Mouse (Mus musculus): ENCODE data around the gene Ndc80. TPM values are rescaled to one million over a fixed set of nuclear protein-coding genes. Genes with fewer than 3 reads are reported as not detected.

Ndc80 gene
- total RNA-seq, 2 experiments from 2014 or later, result 0.45 to 0.47 TPM

DNA sequence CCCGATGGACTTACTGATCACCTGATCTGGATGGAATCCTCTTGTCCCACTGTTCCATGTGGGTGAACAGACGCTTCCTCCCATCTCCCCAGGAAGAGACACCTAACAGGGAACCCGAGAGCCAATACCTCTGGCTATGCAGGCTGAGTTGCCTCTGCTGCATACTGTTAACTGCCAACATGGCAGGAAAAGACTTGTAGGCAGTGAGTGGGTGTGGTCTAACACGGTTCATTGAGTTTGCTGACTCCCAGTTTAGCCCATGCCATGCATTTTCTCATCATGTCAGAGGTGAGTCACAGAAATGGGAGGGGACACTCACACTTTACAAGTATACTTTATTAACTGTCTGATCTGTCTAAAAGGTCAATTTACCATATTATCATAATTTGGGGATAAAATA lies 30.9 kb downstream of the Ndc80 start:
- intact Hi-C loops (cut with DNase I), result no loop called here
- Histone ChIP-seq H3K4me3 (no peak overlapping the region), H3K27ac (no peak overlapping the region)
- no peak for TF ChIP-seq CTCF (IDR thresholded peaks at IDR 0.05)
- DNase-seq (ENCODE audit: extremely low spot score in 1 of 2, low spot score in 2 of 2), result no peak

DNA sequence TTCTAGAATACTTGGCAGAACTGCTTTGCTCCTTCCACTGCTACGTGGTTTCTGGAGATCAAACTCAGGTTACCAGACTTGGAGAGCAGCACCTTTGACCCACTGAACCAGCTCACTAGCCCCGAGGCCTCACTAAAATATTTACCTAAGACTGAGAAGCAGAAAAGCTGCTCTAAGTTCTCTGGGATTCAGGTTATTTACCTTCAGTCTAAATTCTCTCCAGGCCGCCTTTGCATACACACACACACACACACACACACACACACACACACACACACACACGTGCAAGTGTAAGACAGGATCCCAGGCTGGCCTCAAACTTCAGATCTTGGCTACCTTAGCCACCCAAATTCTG lies 35.3 kb downstream of the Ndc80 start:
- intact Hi-C loops (cut with DNase I), result no loop called here
- Histone ChIP-seq H3K4me3 (no peak overlapping the region), H3K27ac (no peak overlapping the region)
- DNase-seq (ENCODE audit: extremely low spot score in 1 of 2, low spot score in 2 of 2), result no peak
- no peak for TF ChIP-seq CTCF (IDR thresholded peaks at IDR 0.05)

DNA sequence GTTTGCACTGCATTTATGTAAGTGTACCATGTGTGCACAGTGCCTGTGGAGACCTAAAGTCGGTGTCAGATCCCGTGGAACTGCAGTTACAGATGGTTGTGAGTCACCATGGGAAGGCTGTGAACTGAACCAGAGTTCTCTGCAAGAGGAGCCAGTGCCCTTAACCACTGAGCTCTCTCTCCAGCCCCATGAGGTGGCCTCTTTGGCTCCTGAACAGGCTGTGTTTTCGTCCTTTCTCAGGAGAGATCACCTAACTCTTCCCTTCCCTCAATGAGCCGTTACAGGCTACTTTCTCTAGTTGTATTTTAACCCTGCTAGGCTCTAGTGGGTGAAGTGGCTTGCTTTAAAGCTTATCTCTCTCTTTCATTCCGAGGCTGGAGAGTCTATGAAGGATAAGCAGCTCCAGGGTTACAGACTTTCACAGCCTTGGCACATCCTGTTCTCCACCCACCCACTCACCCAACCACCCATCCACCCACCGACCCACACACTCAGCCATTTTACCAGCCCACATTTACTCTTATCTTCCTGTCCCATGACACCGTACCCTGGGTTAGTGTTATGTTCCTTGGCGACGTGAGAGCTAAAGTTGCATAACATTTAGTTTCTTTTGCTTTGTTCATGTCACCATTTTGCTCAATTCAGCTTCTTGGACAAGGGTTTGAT lies 35.9 kb downstream of the Ndc80 start:
- TF ChIP-seq CTCF (IDR thresholded peaks at IDR 0.05), result no peak
- intact Hi-C loops (cut with DNase I), result no loop called here
- H3K27ac ChIP-seq, result no peak overlapping the region
- H3K4me3 ChIP-seq, result no peak overlapping the region
- no peak for DNase-seq (ENCODE audit: extremely low spot score in 1 of 2, low spot score in 2 of 2)

DNA sequence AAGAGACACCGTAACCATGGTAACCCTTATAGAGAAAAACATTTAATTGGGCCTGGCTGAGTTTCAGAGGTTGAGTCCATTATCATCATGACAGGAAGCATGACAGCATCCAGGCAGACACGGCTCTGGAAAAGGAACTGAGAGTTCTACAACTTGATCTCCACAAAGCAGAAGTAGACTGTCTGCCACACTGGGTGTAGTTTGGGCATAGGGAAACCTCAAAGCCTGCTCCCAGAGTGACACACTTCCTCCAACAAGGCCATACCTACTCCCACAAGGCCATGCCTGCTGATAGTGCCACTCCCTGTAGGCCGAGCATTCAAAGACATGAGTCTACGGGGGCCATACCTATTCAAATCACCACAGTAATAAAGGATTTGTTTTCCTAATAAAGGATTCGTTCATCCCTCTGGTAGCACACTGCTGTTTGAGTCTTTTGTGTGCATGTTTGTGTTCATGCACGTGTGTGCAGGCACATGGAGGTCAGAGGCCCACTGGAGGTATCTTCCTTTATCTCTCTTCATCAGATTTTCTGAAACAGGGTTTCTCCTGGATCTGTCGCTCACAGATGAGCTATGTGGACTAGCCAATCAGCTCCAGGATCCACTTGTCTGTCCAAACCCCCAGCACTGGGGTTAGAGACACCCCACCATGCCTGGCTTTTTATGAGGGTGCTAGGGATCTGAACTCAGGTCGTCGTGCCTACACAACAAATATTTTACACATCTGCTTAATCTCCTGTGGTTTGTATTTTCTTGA lies 36.8 kb downstream of the Ndc80 start:
- intact Hi-C loops (cut with DNase I), result no loop called here
- Histone ChIP-seq H3K27ac (no peak overlapping the region), H3K4me3 (no peak overlapping the region)
- DNase-seq (ENCODE audit: extremely low spot score in 1 of 2, low spot score in 2 of 2), result no peak
- no peak for TF ChIP-seq CTCF (IDR thresholded peaks at IDR 0.05)

DNA sequence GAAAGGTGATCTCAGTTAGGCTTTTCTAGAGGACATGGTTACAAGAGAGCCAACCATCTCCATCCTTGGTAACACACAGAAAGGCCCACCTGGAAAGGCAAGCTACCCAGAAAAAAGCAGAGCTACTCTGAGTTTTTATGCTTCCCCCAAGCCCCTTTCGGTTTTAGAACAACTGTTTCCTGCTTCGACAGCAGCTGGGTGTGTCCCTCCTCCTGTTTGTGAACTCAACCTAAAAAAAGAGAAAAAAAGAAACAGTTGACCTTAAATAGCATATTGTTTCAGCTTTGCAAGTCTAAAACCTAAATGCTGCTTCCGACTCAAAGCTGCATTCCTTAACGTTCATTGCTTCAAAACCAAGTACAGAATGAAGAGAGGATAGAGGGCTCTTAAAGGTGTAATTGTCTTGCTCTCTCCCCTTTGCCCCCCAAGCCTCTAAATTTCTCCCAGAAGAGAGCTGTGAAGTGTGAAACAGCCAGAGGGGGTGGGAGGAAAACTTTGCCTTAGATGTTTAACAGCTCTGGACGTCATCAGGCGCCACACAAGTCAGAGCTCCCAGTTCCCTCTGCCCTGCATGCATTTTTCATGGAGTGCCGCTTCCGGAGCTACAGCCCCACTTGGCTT lies 40.3 kb downstream of the Ndc80 start:
- TF ChIP-seq CTCF (IDR thresholded peaks at IDR 0.05), result no peak
- Histone ChIP-seq H3K4me3 (peak overlapping the region; percentile 9), H3K27ac (peak overlapping the region; percentile 75)
- intact Hi-C loops (cut with DNase I), result no loop called here
- DNase-seq (ENCODE audit: extremely low spot score in 1 of 2, low spot score in 2 of 2), result no peak

DNA sequence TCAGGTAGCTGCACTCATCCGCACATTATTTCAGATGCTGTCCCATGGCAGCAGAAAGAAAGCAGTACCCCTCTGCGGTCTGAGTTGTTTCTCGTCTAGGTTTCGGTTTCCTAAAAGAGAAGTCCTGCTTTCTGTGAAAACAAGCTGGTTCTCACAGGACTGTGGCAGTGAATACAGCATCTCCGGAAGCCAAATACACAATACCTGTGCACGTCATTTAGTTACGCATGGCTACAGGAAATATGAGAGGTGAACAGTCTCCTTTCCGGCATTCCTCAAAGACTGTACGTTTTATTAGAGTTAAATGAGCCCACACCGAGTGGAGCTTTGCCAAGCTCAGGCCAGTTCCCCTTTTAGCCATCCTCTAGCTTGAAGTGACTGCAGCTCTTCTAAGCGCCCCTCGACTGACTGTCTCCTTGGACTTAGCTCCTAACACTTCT lies 40.8 kb downstream of the Ndc80 start:
- intact Hi-C loops (cut with DNase I), result no loop called here
- no peak for DNase-seq (ENCODE audit: extremely low spot score in 1 of 2, low spot score in 2 of 2)
- Histone ChIP-seq H3K27ac (peak overlapping the region; percentile 75), H3K4me3 (peak overlapping the region; percentile 9)
- TF ChIP-seq CTCF (IDR thresholded peaks at IDR 0.05), result no peak

- no peak overlapping the region for H3K27ac ChIP-seq
- H3K4me3 ChIP-seq, result no peak overlapping the region
- no peak for DNase-seq (ENCODE audit: extremely low spot score in 1 of 2, low spot score in 2 of 2)
- intact Hi-C loops (cut with DNase I), result no loop called here
- no peak for TF ChIP-seq CTCF (IDR thresholded peaks at IDR 0.05)
Measured at GRCm38 (mm10) chr17:71484711-71485110, 41.9 kb downstream of the Ndc80 start.

DNA sequence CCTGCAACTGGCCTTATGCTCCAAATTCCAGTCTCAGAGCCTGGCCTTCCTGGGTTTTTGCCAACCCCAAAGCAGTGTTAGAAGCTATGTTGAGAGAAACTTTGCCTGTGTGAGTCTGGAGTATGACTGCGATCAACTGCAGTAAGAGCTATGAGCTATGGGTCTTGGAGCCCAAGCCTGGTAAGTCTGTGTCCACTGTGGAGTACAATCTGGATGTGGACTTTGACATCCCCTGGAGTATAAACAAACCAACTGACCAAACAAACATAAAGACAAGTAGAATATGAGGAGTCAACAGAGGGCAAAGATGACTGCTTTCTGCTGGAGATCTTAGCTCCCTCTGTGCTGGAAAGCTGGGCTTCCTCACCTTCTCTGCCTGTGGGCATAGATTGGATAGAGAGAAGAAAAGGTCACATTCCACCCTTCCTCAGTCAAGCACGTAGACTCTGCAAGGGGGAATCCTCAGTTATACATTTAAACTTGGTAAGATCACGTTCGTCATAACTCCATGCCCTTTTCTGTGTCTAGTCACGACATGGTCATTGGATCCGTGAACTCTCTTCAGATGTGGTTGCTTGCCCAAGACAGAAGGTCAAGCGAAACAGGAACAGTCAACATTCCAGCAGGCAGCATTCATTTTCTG lies 43.1 kb downstream of the Ndc80 start:
- no peak for TF ChIP-seq CTCF (IDR thresholded peaks at IDR 0.05)
- DNase-seq (ENCODE audit: extremely low spot score in 1 of 2, low spot score in 2 of 2), result no peak
- intact Hi-C loops (cut with DNase I), result no loop called here

DNA sequence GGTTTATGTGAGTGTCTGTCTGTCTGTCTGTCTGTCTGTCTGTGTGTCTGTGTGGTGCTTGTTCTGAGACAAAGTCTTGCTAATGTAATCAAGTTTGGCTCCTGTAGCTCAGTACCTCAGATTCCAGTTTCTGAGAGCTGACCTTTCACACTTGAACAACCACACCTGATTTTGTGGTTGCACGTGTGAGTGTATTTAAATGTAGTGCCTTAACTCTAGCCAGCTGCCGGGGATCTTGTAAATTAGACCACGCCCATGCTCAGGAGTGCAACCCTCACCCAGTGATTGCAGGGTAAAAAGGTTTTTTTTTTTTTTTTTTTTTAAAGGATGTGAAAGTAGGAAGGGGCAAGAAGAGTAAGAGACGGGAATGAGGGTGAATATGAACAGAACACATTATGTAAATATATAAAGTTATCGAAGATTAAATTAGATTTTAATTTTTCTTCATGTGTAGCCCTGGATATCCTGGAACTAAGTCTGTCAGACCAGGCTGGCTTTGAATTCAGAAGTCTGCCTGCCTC lies 47.2 kb downstream of the Ndc80 start:
- H3K4me3 ChIP-seq, result no peak overlapping the region
- intact Hi-C loops (cut with DNase I), result loop anchor here (5.0 kb wide), 1 partner anchor 138 kb away; the partner anchor contains the start of gene Wdr43
- DNase-seq (ENCODE audit: extremely low spot score in 1 of 2, low spot score in 2 of 2), result no peak
- no peak for TF ChIP-seq CTCF (IDR thresholded peaks at IDR 0.05)
- H3K27ac ChIP-seq, result no peak overlapping the region

More for the DNA sequence above, 43.1 kb downstream of the Ndc80 start:
- Histone ChIP-seq H3K4me3 (no peak overlapping the region), H3K27ac (no peak overlapping the region)

- TF ChIP-seq CTCF (IDR thresholded peaks at IDR 0.05), result no peak
- Histone ChIP-seq H3K27ac (no peak overlapping the region), H3K4me3 (no peak overlapping the region)
- no peak for DNase-seq (ENCODE audit: extremely low spot score in 1 of 2, low spot score in 2 of 2)
- intact Hi-C loops (cut with DNase I), result loop anchor here (5.0 kb wide), 1 partner anchor 140 kb away; the partner anchor contains the start of gene Wdr43
Measured at GRCm38 (mm10) chr17:71477481-71477880, 49.2 kb downstream of the Ndc80 start.

DNA sequence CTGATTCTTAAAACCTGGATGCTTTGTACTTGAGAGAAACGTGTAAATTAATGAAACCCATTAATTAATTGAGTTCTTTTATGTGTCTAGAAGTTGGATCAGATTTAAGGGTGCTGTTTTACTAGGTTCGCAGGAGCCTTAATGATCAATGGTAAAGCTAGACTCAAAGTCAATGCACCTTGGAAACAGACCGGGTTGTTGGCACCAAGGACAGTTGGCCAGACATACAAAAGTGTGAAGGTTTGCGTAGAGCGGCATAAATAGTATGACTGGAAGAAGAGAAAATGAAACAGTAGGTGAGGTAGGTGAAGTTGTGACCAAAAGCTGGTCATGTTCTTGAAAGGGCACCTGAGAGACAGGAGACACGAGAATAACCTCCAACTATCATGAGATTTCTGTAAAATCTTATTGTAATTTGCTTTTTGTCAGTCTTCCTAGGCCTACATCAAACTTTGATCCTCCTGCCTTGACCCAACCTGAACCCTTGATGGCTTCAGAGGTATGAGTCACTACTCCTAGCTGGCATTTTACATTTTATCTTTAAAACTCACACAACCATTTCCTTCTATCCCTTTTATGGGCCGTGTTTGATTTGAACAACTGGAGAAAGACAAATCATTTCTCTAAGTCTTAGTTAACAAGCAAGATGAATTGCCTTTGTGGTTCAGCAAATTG lies 50.2 kb downstream of the Ndc80 start:
- intact Hi-C loops (cut with DNase I), result loop anchor here (5.0 kb wide), 1 partner anchor 141 kb away; the partner anchor contains the start of gene Wdr43
- Histone ChIP-seq H3K27ac (no peak overlapping the region), H3K4me3 (peak overlapping the region; percentile 95)
- DNase-seq (ENCODE audit: extremely low spot score in 1 of 2, low spot score in 2 of 2), result no peak
- no peak for TF ChIP-seq CTCF (IDR thresholded peaks at IDR 0.05)

All from left cerebral cortex, adult 2 months (tissue).